Mouse (Mus musculus) megakaryocyte, embryonic 14.5 days (primary cell): Measurements from ENCODE around the gene Arhgap25.

ENCODE experiments used
- FLI1 ChIP-seq: IDR thresholded peaks from 2 replicates; pipeline ENCODE4 v1.6.1; 2012; ENCODE audit warnings: low read length, inconsistent platforms, mixed read lengths
- GATA1 ChIP-seq: IDR thresholded peaks from 3 replicates; pipeline ENCODE4 v1.6.1; 2012; ENCODE audit warnings: mixed read lengths, low read length, inconsistent platforms, borderline replicate concordance

- TF ChIP-seq GATA1 (no peak), FLI1 (no peak)
These were observed 29.1 kb downstream of the Arhgap25 start for GRCm38 (mm10) chr6:87503976-87504375.
